Mouse (Mus musculus): Measurements from ENCODE around the gene Khdrbs2. TPM values are rescaled to one million over a fixed set of nuclear protein-coding genes. Genes with fewer than 3 reads are reported as not detected.
"Not testable (repeated sequence)": the region's sequence is repeated elsewhere in the genome, so short reads cannot be mapped to it uniquely, and the experiment has no call there.

Gene Khdrbs2
- polyA plus RNA-seq, 1 experiment from 2014 or later: 58.0 TPM

- no peaks in the 10 kb centered on the region for H3K9me3 ChIP-seq
- no peak overlapping the region; the same call in 1 of the 2 replicates for H3K27ac ChIP-seq (replicated peaks)
- no peaks in the 10 kb centered on the region for H3K4me1 ChIP-seq
- no peak overlapping the region for H3K4me3 ChIP-seq
- H3K36me3 ChIP-seq: 0 out of 2 replicates have a peak, but pooled peaks cover 2% of the 10 kb centered on the region
- no peak for ATAC-seq (replicated peaks)
- no peak overlapping the region for H3K9ac ChIP-seq (replicated peaks)
- no peak overlapping the region for H3K4me2 ChIP-seq (replicated peaks)
- whole genome bisulfite sequencing: 82% methylated on average over 11 of the region's 11 CpGs
- no peaks in the 10 kb centered on the region for H3K27me3 ChIP-seq
Measured at GRCm38 (mm10) chr1:32471502-32472214, 299.1 kb downstream of the Khdrbs2 start.

GRCm38 (mm10) chr1:32487944-32488343, 315.4 kb downstream of the Khdrbs2 start:
- WGBS: 71% methylated on average over 2 of the region's 2 CpGs
- Histone ChIP-seq H3K36me3 (no peaks in the 10 kb centered on the region), H3K9me3 (no peaks in the 10 kb centered on the region), H3K4me2 (replicated peaks) (no peak overlapping the region), H3K9ac (replicated peaks) (no peak overlapping the region), H3K4me3 (no peak overlapping the region), H3K27me3 (no peaks in the 10 kb centered on the region), H3K27ac (replicated peaks) (no peak overlapping the region; the same call in 1 of the 2 replicates), H3K4me1 (no peaks in the 10 kb centered on the region)
- ATAC-seq (replicated peaks): 0 out of 2 replicates have a peak, but pooled peaks have one; percentile 55

GRCm38 (mm10) chr1:32503381-32503780, 330.9 kb downstream of the Khdrbs2 start:
- Histone ChIP-seq H3K9ac (replicated peaks) (no peak overlapping the region), H3K36me3 (no peaks in the 10 kb centered on the region), H3K4me2 (replicated peaks) (no peak overlapping the region), H3K4me1 (no peaks in the 10 kb centered on the region), H3K9me3 (no peaks in the 10 kb centered on the region), H3K4me3 (no peak overlapping the region), H3K27me3 (no peaks in the 10 kb centered on the region), H3K27ac (replicated peaks) (no peak overlapping the region)
- no peak for ATAC-seq (replicated peaks)
- 90% methylated on average over 6 of the region's 6 CpGs for WGBS

- H3K27ac ChIP-seq (replicated peaks); H3K36me3 ChIP-seq; ATAC-seq (replicated peaks); H3K9me3 ChIP-seq; H3K4me1 ChIP-seq; H3K9ac ChIP-seq (replicated peaks); H3K4me3 ChIP-seq; H3K4me2 ChIP-seq (replicated peaks); H3K27me3 ChIP-seq: not testable (repeated sequence)
- 80% methylated on average over 3 of the region's 7 CpGs for WGBS
Measured at GRCm38 (mm10) chr1:32547194-32547593, 374.7 kb downstream of the Khdrbs2 start, which contains the start of gene Gm5415. TSS of gene Gm5415 (minus strand) at chr1:32547294.

GRCm38 (mm10) chr1:32553459-32553858, 380.9 kb downstream of the Khdrbs2 start:
- WGBS: 70% methylated on average over 3 of the region's 3 CpGs
- Histone ChIP-seq H3K4me2 (replicated peaks) (no peak overlapping the region), H3K9me3 (no peaks in the 10 kb centered on the region), H3K36me3 (no peaks in the 10 kb centered on the region), H3K9ac (replicated peaks) (no peak overlapping the region), H3K27me3 (no peaks in the 10 kb centered on the region), H3K4me3 (no peak overlapping the region), H3K27ac (replicated peaks) (no peak overlapping the region), H3K4me1 (peaks cover 7% of the 10 kb centered on the region)
- ATAC-seq (replicated peaks): peak; percentile 55; the same call in 1 of the 2 replicates

GRCm38 (mm10) chr1:32553925-32554324, 381.4 kb downstream of the Khdrbs2 start:
- no peak overlapping the region for H3K4me2 ChIP-seq (replicated peaks)
- no peak overlapping the region for H3K4me3 ChIP-seq
- no peaks in the 10 kb centered on the region for H3K9me3 ChIP-seq
- peaks cover 7% of the 10 kb centered on the region for H3K4me1 ChIP-seq
- H3K27me3 ChIP-seq: no peaks in the 10 kb centered on the region
- ATAC-seq (replicated peaks): peak; percentile 95
- H3K9ac ChIP-seq (replicated peaks): no peak overlapping the region
- no peaks in the 10 kb centered on the region for H3K36me3 ChIP-seq
- H3K27ac ChIP-seq (replicated peaks): no peak overlapping the region
- WGBS: 23% methylated on average over 4 of the region's 4 CpGs

GRCm38 (mm10) chr1:32568901-32569300, 396.4 kb downstream of the Khdrbs2 start:
- H3K4me2 ChIP-seq (replicated peaks): no peak overlapping the region
- no peaks in the 10 kb centered on the region for H3K36me3 ChIP-seq
- WGBS: 72% methylated on average over 2 of the region's 2 CpGs
- H3K4me1 ChIP-seq: no peaks in the 10 kb centered on the region
- H3K27me3 ChIP-seq: no peaks in the 10 kb centered on the region
- no peak overlapping the region for H3K27ac ChIP-seq (replicated peaks)
- H3K9me3 ChIP-seq: no peaks in the 10 kb centered on the region
- H3K9ac ChIP-seq (replicated peaks): no peak overlapping the region
- H3K4me3 ChIP-seq: no peak overlapping the region
- ATAC-seq (replicated peaks): peak; percentile 69; the same call in 1 of the 2 replicates

- Histone ChIP-seq H3K36me3 (no peaks in the 10 kb centered on the region), H3K4me1 (no peaks in the 10 kb centered on the region), H3K4me3 (no peak overlapping the region), H3K9ac (replicated peaks) (no peak overlapping the region), H3K9me3 (no peaks in the 10 kb centered on the region), H3K4me2 (replicated peaks) (no peak overlapping the region), H3K27ac (replicated peaks) (no peak overlapping the region), H3K27me3 (no peaks in the 10 kb centered on the region)
- WGBS: 32% methylated on average over 1 of the region's 1 CpGs
- ATAC-seq (replicated peaks): no peak
Measured at GRCm38 (mm10) chr1:32626060-32626459, 453.5 kb downstream of the Khdrbs2 start.

- H3K36me3 ChIP-seq: no peaks in the 10 kb centered on the region
- no peaks in the 10 kb centered on the region for H3K27me3 ChIP-seq
- no peaks in the 10 kb centered on the region for H3K9me3 ChIP-seq
- WGBS: 63% methylated on average over 5 of the region's 5 CpGs
- H3K4me3 ChIP-seq: no peak overlapping the region
- ATAC-seq (replicated peaks): peak; percentile 85
- no peak overlapping the region for H3K9ac ChIP-seq (replicated peaks)
- H3K27ac ChIP-seq (replicated peaks): peak overlapping the region; percentile 62
- peaks cover 20% of the 10 kb centered on the region; the same call in 1 of the 2 replicates for H3K4me1 ChIP-seq
- no peak overlapping the region for H3K4me2 ChIP-seq (replicated peaks)
Measured at GRCm38 (mm10) chr1:32632415-32633354, 460.2 kb downstream of the Khdrbs2 start.

- H3K4me3 ChIP-seq: no peak overlapping the region
- H3K27ac ChIP-seq (replicated peaks): peak overlapping the region; percentile 62
- H3K4me2 ChIP-seq (replicated peaks): no peak overlapping the region
- H3K9me3 ChIP-seq: no peaks in the 10 kb centered on the region
- 0 out of 2 replicates have a peak, but pooled peaks have one; percentile 21 for ATAC-seq (replicated peaks)
- peaks cover 20% of the 10 kb centered on the region; the same call in 1 of the 2 replicates for H3K4me1 ChIP-seq
- 85% methylated on average over 4 of the region's 4 CpGs for WGBS
- H3K9ac ChIP-seq (replicated peaks): no peak overlapping the region
- H3K27me3 ChIP-seq: no peaks in the 10 kb centered on the region
- H3K36me3 ChIP-seq: no peaks in the 10 kb centered on the region
Measured at GRCm38 (mm10) chr1:32633404-32633803, 460.9 kb downstream of the Khdrbs2 start.

- WGBS: 92% methylated on average over 5 of the region's 5 CpGs
- Histone ChIP-seq H3K4me1 (peaks cover 7% of the 10 kb centered on the region; the same call in 1 of the 2 replicates), H3K4me3 (no peak overlapping the region), H3K9ac (replicated peaks) (no peak overlapping the region), H3K27ac (replicated peaks) (no peak overlapping the region), H3K9me3 (no peaks in the 10 kb centered on the region), H3K27me3 (no peaks in the 10 kb centered on the region), H3K36me3 (no peaks in the 10 kb centered on the region), H3K4me2 (replicated peaks) (no peak overlapping the region)
- ATAC-seq (replicated peaks): no peak
Measured at GRCm38 (mm10) chr1:32639118-32639517, 466.6 kb downstream of the Khdrbs2 start.

- WGBS: 51% methylated on average over 3 of the region's 3 CpGs
- ATAC-seq (replicated peaks): peak; percentile 78
- Histone ChIP-seq H3K4me3 (no peak overlapping the region), H3K9ac (replicated peaks) (no peak overlapping the region), H3K27me3 (no peaks in the 10 kb centered on the region), H3K27ac (replicated peaks) (no peak overlapping the region), H3K9me3 (no peaks in the 10 kb centered on the region), H3K4me1 (no peaks in the 10 kb centered on the region), H3K4me2 (replicated peaks) (no peak overlapping the region), H3K36me3 (no peaks in the 10 kb centered on the region)
Measured at GRCm38 (mm10) chr1:32649647-32650209, 477.2 kb downstream of the Khdrbs2 start.
